Mouse (Mus musculus): ENCODE results near the gene Zfp296. TPM values are rescaled to one million over a fixed set of nuclear protein-coding genes. Genes with fewer than 3 reads are reported as not detected.

The Zfp296 gene
- total RNA-seq, 1 experiment from 2014 or later: 5.3 TPM

GRCm38 (mm10) chr7:19628536-19629360 is 51.7 kb downstream of the Zfp296 start:
- ATAC-seq (replicated peaks in 1 of 2; ENCODE audit: insufficient read depth in 1 of 2, low FRiP score in 2 of 2, low TSS enrichment in 1 of 2, low read depth in 1 of 2, poor library complexity in 2 of 2, severe bottlenecking in 2 of 2): peak; percentile 89 to 90

DNA sequence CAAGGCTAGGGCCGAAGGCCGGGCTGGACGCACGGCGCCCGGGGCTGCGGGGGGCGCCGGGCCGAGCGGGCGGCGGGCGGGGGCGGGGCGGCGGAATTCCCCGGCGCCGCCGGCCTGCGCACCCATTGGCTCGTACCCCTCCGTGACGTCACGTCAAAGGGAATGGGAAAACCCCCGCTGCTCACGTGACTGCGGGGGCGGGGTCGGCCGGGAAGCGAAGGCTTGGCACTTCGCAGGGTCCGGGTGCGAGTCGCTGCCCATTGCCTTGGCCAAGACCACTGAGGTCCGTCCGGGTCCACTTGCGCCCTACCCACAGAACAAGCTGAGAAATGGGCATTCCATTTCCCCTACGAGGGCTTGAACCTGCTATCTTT is 52.3 kb downstream of the Zfp296 start, which contains the start of gene Relb:
TSS of gene Relb (minus strand) at position 78 of the 374 bp plus-strand sequence.
- ATAC-seq (replicated peaks in 1 of 2; ENCODE audit: insufficient read depth in 1 of 2, low FRiP score in 2 of 2, low TSS enrichment in 1 of 2, low read depth in 1 of 2, poor library complexity in 2 of 2, severe bottlenecking in 2 of 2): peak in 1 of 2 experiments; percentile 22; a peak in 1 of 4 replicates

Other genes starting within 250 kb of the Zfp296 start
- 20.0 and 28.0 TPM in 2 replicates for gene Ercc1, start 232.5 kb upstream of the Zfp296 start, total RNA-seq (2017)
- 20.9 and 23.6 TPM in 2 replicates for gene Cd3eap, start 217.8 kb upstream of the Zfp296 start, total RNA-seq (2017)
- 0.25 and 0.60 TPM in 2 replicates for gene Ppp1r13l, start 217.5 kb upstream of the Zfp296 start, total RNA-seq (2017)
- gene Ercc2, start 195.3 kb upstream of the Zfp296 start, total RNA-seq (2017): 32.3 and 42.5 TPM in 2 replicates
- 1.5 and 2.6 TPM in 2 replicates for gene Klc3, start 173.2 kb upstream of the Zfp296 start, total RNA-seq (2017)
- 0.25 and 0.31 TPM in 2 replicates for gene Ckm, start 172.5 kb upstream of the Zfp296 start, total RNA-seq (2017)
- gene Mark4, start 118.5 kb upstream of the Zfp296 start, total RNA-seq (2017): 6.4 and 11.8 TPM in 2 replicates
- 2.2 and 3.8 TPM in 2 replicates for gene Exoc3l2, start 114.0 kb upstream of the Zfp296 start, total RNA-seq (2017)
- gene Bloc1s3, start 68.9 kb upstream of the Zfp296 start, total RNA-seq (2017): 1.4 and 2.1 TPM in 2 replicates
- gene Trappc6a, start 68.9 kb upstream of the Zfp296 start, total RNA-seq (2017): 24.2 and 30.8 TPM in 2 replicates
- gene Nkpd1, start 59.4 kb upstream of the Zfp296 start, total RNA-seq (2017): 0.44 TPM in 1 of 2 replicates, not detected in the other
- gene Ppp1r37, start 14.2 kb upstream of the Zfp296 start, total RNA-seq (2017): 12.2 and 16.3 TPM in 2 replicates
- 35.4 and 44.9 TPM in 2 replicates for gene Gemin7, start 308 bp downstream of the Zfp296 start, total RNA-seq (2017)
- 40.1 and 51.3 TPM in 2 replicates for gene Clasrp, start 27.2 kb downstream of the Zfp296 start, total RNA-seq (2017)
- gene Relb, start 52.2 kb downstream of the Zfp296 start, total RNA-seq (2017): 8.7 and 12.4 TPM in 2 replicates
- gene Clptm1, start 87.7 kb downstream of the Zfp296 start, total RNA-seq (2017): 21.4 and 26.4 TPM in 2 replicates
- gene Apoc2, start 100.7 kb downstream of the Zfp296 start, total RNA-seq (2017): 6.1 TPM in 1 of 2 replicates, not detected in the other
- not detected in 2 replicates for gene Gm44805, start 104.1 kb downstream of the Zfp296 start, total RNA-seq (2017)
- not detected in 2 replicates for gene Apoc4, start 104.2 kb downstream of the Zfp296 start, total RNA-seq (2017)
- not detected in 2 replicates for gene Apoc1, start 115.4 kb downstream of the Zfp296 start, total RNA-seq (2017)
- gene Apoe, start 121.9 kb downstream of the Zfp296 start, total RNA-seq (2017): 167 and 314 TPM in 2 replicates
- 24.6 and 29.0 TPM in 2 replicates for gene Tomm40, start 138.2 kb downstream of the Zfp296 start, total RNA-seq (2017)
- gene Nectin2, start 173.2 kb downstream of the Zfp296 start, total RNA-seq (2017): 2.0 and 3.8 TPM in 2 replicates
- gene Bcam, start 193.7 kb downstream of the Zfp296 start, total RNA-seq (2017): 2.3 and 4.2 TPM in 2 replicates
- not detected in 2 replicates for gene Cblc, start 219.5 kb downstream of the Zfp296 start, total RNA-seq (2017)
- 3.0 and 5.3 TPM in 2 replicates for gene Bcl3, start 245.5 kb downstream of the Zfp296 start, total RNA-seq (2017)